In the genomic region with DNA sequence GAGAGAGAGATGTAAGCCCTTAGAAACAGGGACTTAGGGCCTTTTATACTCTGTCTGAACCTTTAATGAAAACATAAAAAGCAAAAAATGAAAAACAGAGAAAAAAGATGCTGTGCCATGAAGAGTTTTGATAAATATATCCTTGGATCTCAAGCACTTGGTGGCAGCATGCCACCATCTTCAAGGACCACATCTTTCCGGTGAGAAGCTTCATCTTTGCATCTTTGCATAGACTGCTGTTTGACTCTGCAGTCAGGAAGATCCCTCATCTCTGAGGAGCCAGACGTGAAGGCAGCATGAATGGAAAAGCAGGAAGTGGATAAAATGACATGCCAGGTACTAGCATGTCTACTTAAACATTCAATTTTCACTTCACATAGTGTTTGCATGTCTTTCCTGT, we compare ENCODE assay signal across 19 mouse cellular contexts.
"Had no signal": no experiment of that assay in that cellular context is flagged by ENCODE, and none has a peak within 500 bp of the region (broad histone marks: within the 10 kb centered on the region; RNA-seq: fewer than 3 reads in every experiment).

No protein-coding gene starts in this region.

- ATAC-seq: intestine, embryonic 15.5 days; liver, postnatal 0 days; lung, postnatal 0 days; midbrain, embryonic 15.5 days had no signal

- H3K9ac ChIP-seq: intestine, embryonic 15.5 days; limb, embryonic 12.5 days; limb, embryonic 15.5 days; liver, embryonic 14.5 days; liver, postnatal 0 days; lung, embryonic 14.5 days; midbrain, embryonic 12.5 days; midbrain, embryonic 15.5 days; neural tube, embryonic 12.5 days had no signal

- H3K4me3 ChIP-seq: intestine, embryonic 15.5 days; limb, embryonic 12.5 days; limb, embryonic 15.5 days; midbrain, embryonic 12.5 days; midbrain, embryonic 15.5 days; neural tube, embryonic 12.5 days had no signal

- H3K36me3 ChIP-seq: intestine, embryonic 15.5 days; limb, embryonic 12.5 days; limb, embryonic 15.5 days; midbrain, embryonic 12.5 days; midbrain, embryonic 15.5 days; neural tube, embryonic 12.5 days had no signal

- H3K4me2 ChIP-seq: intestine, embryonic 15.5 days; limb, embryonic 12.5 days; limb, embryonic 15.5 days; liver, embryonic 11.5 days; lung, embryonic 14.5 days; midbrain, embryonic 12.5 days; midbrain, embryonic 15.5 days; neural tube, embryonic 12.5 days had no signal

- H3K27ac ChIP-seq: intestine, embryonic 15.5 days; limb, embryonic 12.5 days; limb, embryonic 15.5 days; liver, embryonic 14.5 days; macrophage; midbrain, embryonic 12.5 days; midbrain, embryonic 15.5 days; neural tube, embryonic 12.5 days had no signal

- H3K4me1 ChIP-seq: intestine, embryonic 15.5 days; limb, embryonic 12.5 days; limb, embryonic 15.5 days; midbrain, embryonic 12.5 days; midbrain, embryonic 15.5 days; neural tube, embryonic 12.5 days had no signal

- DNase-seq: kidney, adult 11 months; kidney, adult 9 months; kidney, postnatal 14 days; kidney, postnatal 4 days; left cerebral cortex, postnatal 4 days; liver, postnatal 0 days; lung, embryonic 14.5 days; retina, postnatal 1 day; thymus, postnatal 36 days had no signal

- H3K9me3 ChIP-seq: intestine, embryonic 15.5 days; limb, embryonic 12.5 days; limb, embryonic 15.5 days; midbrain, embryonic 12.5 days; midbrain, embryonic 15.5 days; neural tube, embryonic 12.5 days had no signal

- H3K27me3 ChIP-seq: intestine, embryonic 15.5 days; limb, embryonic 12.5 days; limb, embryonic 15.5 days; midbrain, embryonic 12.5 days; midbrain, embryonic 15.5 days; neural tube, embryonic 12.5 days had no signal
